Mouse (Mus musculus): ENCODE data around the gene Sox6. TPM values are rescaled to one million over a fixed set of nuclear protein-coding genes. Genes with fewer than 3 reads are reported as not detected.

Sox6 gene
- total and polyA plus RNA-seq, 3 experiments: 0.09 to 1.3 (median 0.90) TPM

GRCm38 (mm10) chr7:115754216-115754615 is 284.4 kb downstream of the Sox6 start:
- no peak overlapping the region for H3K4me3 ChIP-seq (replicated peaks in 1 of 3; ENCODE audit: low read depth in 2 of 3, low read length in 2 of 3, poor library complexity in 1 of 3)
- no peaks in the 10 kb centered on the region for H3K36me3 ChIP-seq (replicated peaks in 1 of 2; ENCODE audit: control insufficient read depth in 1 of 2, insufficient read depth in 1 of 2, low read length in 1 of 2)
- TF ChIP-seq ZKSCAN1 (IDR thresholded peaks at IDR 0.05; ENCODE audit: borderline replicate concordance, low read depth, low read length) (no peak), PAX5 (IDR thresholded peaks at IDR 0.05; ENCODE audit: low read length) (no peak), UBTF (IDR thresholded peaks at IDR 0.05; ENCODE audit: low read depth, low read length) (no peak), E2F4 (IDR thresholded peaks at IDR 0.05; ENCODE audit: insufficient replicate concordance, low read depth, low read length) (no peak), GABPA (IDR thresholded peaks at IDR 0.05; ENCODE audit: insufficient replicate concordance, low read depth, low read length) (no peak), ELF1 (IDR thresholded peaks at IDR 0.05; ENCODE audit: low read depth, low read length) (no peak), JUND (conservative IDR thresholded peaks at IDR 0.05; ENCODE audit: low read depth, low read length) (no peak), MXI1 (IDR thresholded peaks at IDR 0.05; ENCODE audit: low read depth, low read length) (no peak), MAX (IDR thresholded peaks at IDR 0.05; ENCODE audit: low read length) (no peak), ZNF384 (IDR thresholded peaks at IDR 0.05; ENCODE audit: low read depth, low read length) (no peak), RCOR1 (conservative IDR thresholded peaks at IDR 0.05; ENCODE audit: low read depth, low read length) (no peak), BHLHE40 (IDR thresholded peaks at IDR 0.05; ENCODE audit: low read depth, low read length) (no peak)
- in situ Hi-C loops (cut with MboI; ENCODE audit: low pct_ligation_motif_present, low pct_unique_long_range_greater_than_20kb, low sequenced_read_pairs) (no loop called here), dilution Hi-C loops (cut with MboI; ENCODE audit: extremely low pct_ligation_motif_present, extremely low pct_unique_long_range_greater_than_20kb, low sequenced_read_pairs) (no loop called here)
- no peak for DNase-seq (ENCODE audit: extremely low read depth)
- H3K4me1 ChIP-seq (ENCODE audit: control insufficient read depth in 1 of 2, insufficient read depth in 2 of 2): no peaks in the 10 kb centered on the region
- no peak overlapping the region for H3K9ac ChIP-seq (ENCODE audit: insufficient read depth, low read depth)
- H3K27me3 ChIP-seq (replicated peaks): no peaks in the 10 kb centered on the region
- no peaks in the 10 kb centered on the region for H3K9me3 ChIP-seq (replicated peaks; ENCODE audit: low read length)
- H3K27ac ChIP-seq (ENCODE audit: insufficient read depth, low read depth): no peak overlapping the region
- H3K4me2 ChIP-seq (ENCODE audit: insufficient read depth, low read depth, poor library complexity, severe bottlenecking): no peak overlapping the region
- H3K79me2 ChIP-seq (replicated peaks; ENCODE audit: control insufficient read depth, extremely low read depth, insufficient read depth, poor library complexity, severe bottlenecking): no peaks in the 10 kb centered on the region

DNA sequence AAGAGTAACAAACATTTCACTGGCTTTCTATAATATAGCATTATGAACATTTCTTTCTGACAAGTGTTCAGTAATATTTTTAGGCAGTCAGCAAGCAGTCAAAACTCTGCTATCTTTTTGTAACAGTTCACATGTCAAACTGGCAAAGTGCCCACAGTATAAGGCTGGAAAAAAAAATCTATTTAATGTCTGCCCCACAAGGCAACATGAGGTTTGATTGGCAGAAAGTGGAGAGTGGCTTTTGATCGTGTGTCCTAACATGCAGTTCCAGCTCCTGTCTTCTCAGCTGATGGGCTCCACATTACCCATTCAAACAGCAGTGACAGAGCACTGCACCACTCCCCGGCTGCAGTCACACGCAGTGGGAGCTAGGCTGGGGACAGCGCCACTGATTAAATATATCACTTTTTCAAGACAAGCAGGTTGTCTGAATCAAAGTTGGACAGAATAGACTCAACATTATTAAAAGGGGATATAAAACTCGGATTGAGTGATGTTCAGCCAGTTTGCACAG is 286.4 kb downstream of the Sox6 start:
- Histone ChIP-seq H3K4me1 (ENCODE audit: control insufficient read depth in 1 of 2, insufficient read depth in 2 of 2) (no peaks in the 10 kb centered on the region), H3K4me3 (replicated peaks in 1 of 3; ENCODE audit: low read depth in 2 of 3, low read length in 2 of 3, poor library complexity in 1 of 3) (no peak overlapping the region), H3K4me2 (ENCODE audit: insufficient read depth, low read depth, poor library complexity, severe bottlenecking) (no peak overlapping the region), H3K79me2 (replicated peaks; ENCODE audit: control insufficient read depth, extremely low read depth, insufficient read depth, poor library complexity, severe bottlenecking) (no peaks in the 10 kb centered on the region), H3K27ac (ENCODE audit: insufficient read depth, low read depth) (no peak overlapping the region), H3K9ac (ENCODE audit: insufficient read depth, low read depth) (no peak overlapping the region), H3K27me3 (replicated peaks) (no peaks in the 10 kb centered on the region), H3K36me3 (replicated peaks in 1 of 2; ENCODE audit: control insufficient read depth in 1 of 2, insufficient read depth in 1 of 2, low read length in 1 of 2) (no peaks in the 10 kb centered on the region), H3K9me3 (replicated peaks; ENCODE audit: low read length) (no peaks in the 10 kb centered on the region)
- in situ Hi-C loops (cut with MboI; ENCODE audit: low pct_ligation_motif_present, low pct_unique_long_range_greater_than_20kb, low sequenced_read_pairs): no loop called here
- dilution Hi-C loops (cut with MboI; ENCODE audit: extremely low pct_ligation_motif_present, extremely low pct_unique_long_range_greater_than_20kb, low sequenced_read_pairs): no loop called here
- no peak for DNase-seq (ENCODE audit: extremely low read depth)
- TF ChIP-seq HCFC1 (IDR thresholded peaks at IDR 0.05; ENCODE audit: low read depth, low read length) (no peak), KAT2A (IDR thresholded peaks at IDR 0.05; ENCODE audit: insufficient replicate concordance, low read length) (no peak), JUND (conservative IDR thresholded peaks at IDR 0.05; ENCODE audit: low read depth, low read length) (no peak), MEF2A (IDR thresholded peaks at IDR 0.05; ENCODE audit: borderline replicate concordance, low read depth, low read length) (no peak), ZMIZ1 (IDR thresholded peaks at IDR 0.05; ENCODE audit: low read depth, low read length) (no peak), SIN3A (IDR thresholded peaks at IDR 0.05; ENCODE audit: low read length) (no peak), CTCF (conservative IDR thresholded peaks at IDR 0.05 in 1 of 2, IDR thresholded peaks at IDR 0.05 in 1 of 2; ENCODE audit: low read depth in 2 of 2, low read length in 2 of 2) (no peak), TCF12 (IDR thresholded peaks at IDR 0.05; ENCODE audit: low read depth, low read length) (no peak), ZC3H11A (IDR thresholded peaks at IDR 0.05; ENCODE audit: low read depth, low read length) (no peak), MAZ (IDR thresholded peaks at IDR 0.05; ENCODE audit: low read depth, low read length) (no peak), IRF4 (IDR thresholded peaks at IDR 0.05; ENCODE audit: low read depth, low read length) (no peak), USF1 (IDR thresholded peaks at IDR 0.05; ENCODE audit: low read depth, low read length) (no peak), UBTF (IDR thresholded peaks at IDR 0.05; ENCODE audit: low read depth, low read length) (no peak), SMC3 (IDR thresholded peaks at IDR 0.05; ENCODE audit: low read depth, low read length) (no peak), PAX5 (IDR thresholded peaks at IDR 0.05; ENCODE audit: low read length) (no peak), ELF1 (IDR thresholded peaks at IDR 0.05; ENCODE audit: low read depth, low read length) (no peak), MYC (IDR thresholded peaks at IDR 0.05; ENCODE audit: low read depth, low read length) (no peak), TBP (conservative IDR thresholded peaks at IDR 0.05; ENCODE audit: low read depth, low read length) (no peak), GABPA (IDR thresholded peaks at IDR 0.05; ENCODE audit: insufficient replicate concordance, low read depth, low read length) (no peak)
